Mouse (Mus musculus): Measurements from ENCODE around the gene Peak1.

DNA sequence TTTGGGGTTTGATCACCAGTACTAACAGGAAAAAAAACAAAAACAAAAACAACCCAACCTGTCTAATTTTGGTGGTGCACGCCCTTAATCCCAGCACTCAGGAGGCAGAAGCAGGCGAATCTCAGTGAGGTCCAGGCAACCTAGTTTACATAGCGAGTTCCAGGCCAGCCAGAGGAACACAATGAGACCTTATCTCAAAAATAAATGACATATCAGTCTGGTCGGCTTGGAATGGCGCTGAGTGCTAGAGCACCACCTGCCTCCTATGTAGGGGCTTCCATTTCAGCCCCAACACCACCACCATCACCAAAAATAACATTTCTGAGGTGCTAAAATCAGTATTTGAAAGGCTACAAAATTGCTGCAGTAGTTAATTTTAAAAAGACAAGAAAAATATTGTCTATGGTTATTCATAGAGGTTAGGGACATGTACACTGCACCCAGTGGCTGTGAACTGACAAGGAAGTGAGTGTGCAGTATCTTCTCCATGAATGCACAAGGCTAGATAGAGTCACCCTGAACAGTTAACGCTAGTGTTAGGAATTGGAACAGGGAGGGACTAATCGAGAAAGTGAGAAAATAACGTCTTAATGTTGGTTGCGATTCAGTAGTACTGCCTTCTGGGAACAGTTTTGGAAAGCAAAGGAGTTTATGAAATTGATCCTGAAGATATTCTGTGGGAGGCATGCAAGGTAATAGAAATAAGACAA is 3.2 kb upstream of the Peak1 start:
- TF ChIP-seq CTCF (IDR thresholded peaks at IDR 0.05), result no peak
- no peak for TF ChIP-seq EP300 (IDR thresholded peaks at IDR 0.05)

Data from lung, postnatal 0 days (tissue).